Mouse (Mus musculus): ENCODE results near the gene Add3. TPM values are rescaled to one million over a fixed set of nuclear protein-coding genes. Genes with fewer than 3 reads are reported as not detected.

Gene Add3
- polyA plus RNA-seq, 1 experiment from 2014 or later, result 29.9 TPM

DNA sequence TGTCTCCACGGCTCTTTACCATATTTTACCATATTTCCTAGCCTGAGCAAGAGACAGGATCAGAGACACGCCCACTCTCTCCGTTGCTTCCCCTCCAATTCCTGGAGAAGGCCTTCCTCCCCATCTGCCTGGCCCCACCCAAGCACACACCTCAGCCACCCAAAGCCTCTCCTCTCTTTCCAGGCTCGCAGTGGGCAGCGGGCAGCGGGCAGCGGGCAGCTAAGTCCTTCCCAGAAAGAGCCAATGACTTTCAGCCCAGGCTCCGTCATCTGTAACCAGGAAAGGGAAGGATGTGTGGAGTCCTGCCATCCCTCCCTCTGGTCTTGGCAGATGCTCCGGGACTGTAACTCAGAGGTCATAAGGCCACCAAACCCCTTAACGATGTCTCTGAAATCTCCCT lies 120.0 kb downstream of the Add3 start:
- Histone ChIP-seq H3K27ac (replicated peaks) (no peak overlapping the region), H3K9me3 (no peaks in the 10 kb centered on the region), H3K4me3 (no peak overlapping the region), H3K9ac (replicated peaks) (no peak overlapping the region), H3K4me1 (0 out of 2 replicates have a peak, but pooled peaks cover 10% of the 10 kb centered on the region), H3K4me2 (replicated peaks) (no peak overlapping the region), H3K27me3 (no peaks in the 10 kb centered on the region), H3K36me3 (no peaks in the 10 kb centered on the region)
- WGBS, result 69% methylated on average over 10 of the region's 10 CpGs
- ATAC-seq (replicated peaks), result no peak

DNA sequence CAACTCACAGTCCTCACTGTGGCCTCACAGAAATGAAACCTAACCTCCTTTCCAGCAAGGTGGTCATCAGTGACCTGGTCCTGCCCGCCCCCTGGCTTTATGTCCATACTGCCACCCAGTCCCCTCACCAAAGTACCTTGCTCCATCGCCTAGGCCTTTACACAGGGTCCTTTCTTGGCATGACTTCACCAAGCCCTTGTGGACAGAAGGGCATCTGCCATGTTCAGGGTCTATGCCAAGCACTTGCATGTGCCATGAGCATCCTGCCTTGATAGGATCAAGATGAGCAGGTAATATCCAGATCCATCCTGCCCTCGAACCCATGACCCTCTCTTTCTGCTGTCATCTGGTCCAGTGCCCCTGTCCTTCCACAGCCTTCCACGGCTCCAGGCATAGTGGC lies 120.6 kb downstream of the Add3 start:
- Histone ChIP-seq H3K9ac (replicated peaks) (no peak overlapping the region), H3K36me3 (no peaks in the 10 kb centered on the region), H3K27ac (replicated peaks) (no peak overlapping the region), H3K4me2 (replicated peaks) (no peak overlapping the region), H3K4me3 (no peak overlapping the region), H3K27me3 (no peaks in the 10 kb centered on the region), H3K9me3 (no peaks in the 10 kb centered on the region), H3K4me1 (0 out of 2 replicates have a peak, but pooled peaks cover 15% of the 10 kb centered on the region)
- 93% methylated on average over 4 of the region's 4 CpGs for WGBS
- no peak for ATAC-seq (replicated peaks)

DNA sequence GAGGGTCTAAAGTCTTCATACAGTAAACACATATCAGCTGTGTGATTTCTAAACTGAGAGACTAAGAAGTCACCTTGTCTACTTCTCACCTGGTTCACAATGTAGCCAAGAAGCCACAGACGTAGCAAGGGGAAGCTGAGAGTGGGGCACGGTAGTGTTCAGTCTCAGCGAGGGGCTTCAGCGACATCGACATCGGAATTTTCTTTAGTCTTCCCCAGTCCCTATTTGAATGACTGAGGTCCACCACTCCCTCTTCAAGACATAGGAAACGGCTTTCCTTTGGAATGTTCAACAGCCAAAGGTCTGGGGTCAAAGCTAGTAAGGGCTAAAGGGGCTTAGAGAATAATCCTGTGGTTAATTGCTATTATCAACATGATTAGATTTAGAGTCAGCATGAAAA lies 121.8 kb downstream of the Add3 start:
- Histone ChIP-seq H3K4me1 (0 out of 2 replicates have a peak, but pooled peaks cover 15% of the 10 kb centered on the region), H3K27me3 (no peaks in the 10 kb centered on the region), H3K9me3 (no peaks in the 10 kb centered on the region), H3K27ac (replicated peaks) (no peak overlapping the region), H3K4me3 (no peak overlapping the region), H3K9ac (replicated peaks) (no peak overlapping the region), H3K4me2 (replicated peaks) (no peak overlapping the region), H3K36me3 (no peaks in the 10 kb centered on the region)
- ATAC-seq (replicated peaks), result no peak
- 83% methylated on average over 7 of the region's 7 CpGs for WGBS

DNA sequence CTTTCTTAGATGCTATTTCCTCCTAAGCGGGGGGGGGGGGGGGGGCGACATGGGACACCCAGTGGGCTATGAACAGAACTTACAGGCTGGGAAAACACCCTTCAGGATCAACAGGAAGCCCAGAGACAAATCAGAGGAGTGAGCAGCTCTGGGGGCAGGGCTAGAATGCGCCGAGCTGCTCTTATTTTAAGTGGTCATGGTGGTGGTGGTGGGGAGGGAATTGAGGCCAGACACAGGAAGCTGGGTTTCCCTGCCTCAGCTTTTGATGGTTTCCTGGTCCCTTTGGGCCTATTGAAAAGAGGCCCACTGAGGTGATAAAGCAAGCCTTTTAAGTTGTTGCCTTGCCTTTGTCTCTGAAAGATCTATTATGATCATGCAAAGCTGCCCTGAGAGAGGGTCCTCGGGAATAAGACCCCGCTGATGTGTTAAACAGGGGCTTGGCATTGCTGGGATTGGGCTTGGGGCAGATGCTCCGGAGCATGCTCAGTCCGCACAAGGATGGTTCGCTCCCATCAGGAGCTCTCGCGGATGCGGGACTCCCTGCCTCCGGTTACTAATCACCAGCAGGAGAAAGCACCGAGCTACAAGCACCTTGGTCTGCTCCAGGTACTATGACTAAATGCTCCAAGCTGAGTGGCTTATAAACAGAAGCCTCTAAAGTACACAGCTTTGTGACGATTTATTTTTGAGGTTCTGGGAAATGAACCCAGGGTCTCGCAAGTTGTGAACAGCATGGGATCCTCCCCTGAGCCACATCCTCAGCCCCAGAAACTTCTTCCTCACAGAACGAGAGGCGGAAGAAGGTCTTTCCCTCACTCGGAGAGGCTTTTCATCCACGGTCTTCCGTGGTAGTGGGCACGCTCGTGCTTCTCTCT lies 123.9 kb downstream of the Add3 start:
- Histone ChIP-seq H3K4me1 (0 out of 2 replicates have a peak, but pooled peaks cover 15% of the 10 kb centered on the region), H3K4me3 (no peak overlapping the region), H3K27me3 (no peaks in the 10 kb centered on the region), H3K9ac (replicated peaks) (no peak overlapping the region), H3K9me3 (no peaks in the 10 kb centered on the region), H3K27ac (replicated peaks) (no peak overlapping the region), H3K4me2 (replicated peaks) (0 out of 2 replicates have a peak overlapping the region, but pooled peaks have one; percentile 8), H3K36me3 (no peaks in the 10 kb centered on the region)
- no peak for ATAC-seq (replicated peaks)
- WGBS, result 39% methylated on average over 23 of the region's 23 CpGs

DNA sequence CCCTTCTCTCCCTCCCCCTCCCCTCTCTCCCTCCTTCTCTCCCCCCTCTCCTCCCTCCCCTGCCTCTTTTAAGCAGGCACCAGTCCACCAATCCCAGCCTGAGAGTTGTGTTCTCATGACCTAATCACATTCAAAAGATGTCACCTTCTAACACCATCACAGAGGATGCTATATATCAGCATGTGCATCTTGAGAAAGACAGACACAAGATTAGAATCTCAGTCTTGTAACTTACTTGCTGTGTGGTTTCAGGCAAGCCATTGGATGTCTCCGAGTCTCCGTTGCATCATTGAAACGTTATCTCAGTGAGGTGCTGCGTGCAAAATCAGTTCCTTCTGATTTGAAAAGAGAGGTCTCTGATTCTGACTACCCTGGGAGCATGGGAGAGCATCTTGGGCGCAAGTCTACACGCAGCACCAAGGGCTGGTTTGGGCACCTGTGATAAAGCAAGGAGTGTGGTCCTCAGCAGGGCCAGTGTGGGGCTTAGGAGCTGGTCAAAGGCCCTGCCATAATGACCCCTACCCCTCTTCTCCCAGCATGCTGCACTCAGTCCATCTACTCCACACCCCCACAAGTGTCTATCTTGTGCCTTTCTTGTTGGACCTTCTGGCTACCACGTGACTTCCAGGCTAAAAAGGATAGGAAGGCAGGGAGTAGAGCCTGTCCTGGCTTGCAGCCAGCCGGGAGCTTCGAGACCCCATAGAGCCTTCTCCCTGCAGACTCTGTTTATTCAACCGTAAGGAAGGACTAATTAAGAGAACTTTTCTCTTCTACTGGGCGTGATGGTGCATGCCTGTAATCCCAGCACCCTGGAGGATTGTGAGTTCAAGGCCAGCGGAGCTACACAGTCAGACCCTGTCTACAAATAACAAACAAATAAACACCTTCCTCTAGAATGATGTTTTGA lies 124.8 kb downstream of the Add3 start:
- Histone ChIP-seq H3K27ac (replicated peaks) (no peak overlapping the region), H3K4me2 (replicated peaks) (no peak overlapping the region), H3K4me3 (no peak overlapping the region), H3K36me3 (no peaks in the 10 kb centered on the region), H3K4me1 (0 out of 2 replicates have a peak, but pooled peaks cover 9% of the 10 kb centered on the region), H3K9ac (replicated peaks) (no peak overlapping the region), H3K27me3 (no peaks in the 10 kb centered on the region), H3K9me3 (no peaks in the 10 kb centered on the region)
- 46% methylated on average over 12 of the region's 12 CpGs for WGBS
- no peak; the same call in 1 of the 2 replicates for ATAC-seq (replicated peaks)

DNA sequence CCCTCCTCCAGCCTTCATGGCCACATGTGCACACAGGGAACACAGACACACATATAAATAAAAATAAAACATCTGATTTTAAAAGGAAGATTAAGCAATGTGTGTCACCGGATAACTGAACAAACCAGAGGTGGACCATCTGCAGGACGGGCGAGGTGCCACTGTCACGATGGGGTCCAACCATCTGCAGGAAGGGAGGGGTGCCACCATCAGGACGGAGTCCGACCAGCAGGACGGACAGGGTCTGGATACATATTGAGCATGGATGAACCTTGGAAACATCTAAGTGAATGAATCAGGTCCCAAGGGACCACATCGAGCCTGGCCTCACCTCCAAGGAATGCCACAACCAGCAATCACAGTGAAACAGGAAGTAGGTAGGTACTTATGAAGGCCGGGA lies 127.1 kb downstream of the Add3 start:
- no peak overlapping the region for H3K4me2 ChIP-seq (replicated peaks)
- H3K27me3 ChIP-seq, result no peaks in the 10 kb centered on the region
- no peak overlapping the region for H3K9ac ChIP-seq (replicated peaks)
- ATAC-seq (replicated peaks), result no peak
- H3K27ac ChIP-seq (replicated peaks), result no peak overlapping the region
- no peaks in the 10 kb centered on the region for H3K36me3 ChIP-seq
- H3K4me1 ChIP-seq, result 0 out of 2 replicates have a peak, but pooled peaks cover 9% of the 10 kb centered on the region
- 90% methylated on average over 9 of the region's 9 CpGs for WGBS
- H3K4me3 ChIP-seq, result no peak overlapping the region
- H3K9me3 ChIP-seq, result no peaks in the 10 kb centered on the region

DNA sequence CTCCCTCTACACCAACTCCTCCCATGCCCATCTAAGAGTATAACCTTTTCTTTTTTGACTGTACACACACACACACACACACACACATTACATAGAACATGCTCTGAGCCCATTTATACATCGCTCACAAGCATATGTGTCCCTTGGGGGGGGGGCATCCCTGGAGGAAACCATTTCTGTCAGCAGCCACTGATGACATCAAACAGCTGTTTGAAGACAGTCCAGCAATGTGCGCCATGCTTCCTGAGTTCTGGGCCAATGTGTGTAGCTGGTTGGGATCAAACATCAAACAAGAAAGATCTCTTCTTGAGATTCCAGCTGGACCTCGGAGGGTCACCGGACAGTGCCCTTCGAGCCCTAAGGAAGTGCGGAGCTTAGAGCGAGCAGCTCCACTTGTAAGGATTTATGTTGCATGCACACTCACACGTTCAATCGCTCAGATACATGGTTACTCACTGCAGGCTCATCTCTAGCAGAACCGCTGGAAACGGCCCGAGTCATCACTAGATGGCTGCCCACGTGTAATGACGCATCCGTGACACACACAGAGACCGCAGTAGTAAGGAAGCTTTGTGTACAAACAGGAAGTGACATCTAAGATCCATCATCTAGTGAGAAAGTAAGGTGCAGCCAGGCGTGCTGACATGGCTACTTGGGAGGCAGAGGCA lies 132.9 kb downstream of the Add3 start:
- Histone ChIP-seq H3K4me1 (no peaks in the 10 kb centered on the region), H3K4me2 (replicated peaks) (no peak overlapping the region), H3K9ac (replicated peaks) (no peak overlapping the region), H3K36me3 (no peaks in the 10 kb centered on the region), H3K9me3 (no peaks in the 10 kb centered on the region), H3K27ac (replicated peaks) (no peak overlapping the region), H3K4me3 (no peak overlapping the region), H3K27me3 (no peaks in the 10 kb centered on the region)
- no peak for ATAC-seq (replicated peaks)
- WGBS, result 93% methylated on average over 17 of the region's 17 CpGs

DNA sequence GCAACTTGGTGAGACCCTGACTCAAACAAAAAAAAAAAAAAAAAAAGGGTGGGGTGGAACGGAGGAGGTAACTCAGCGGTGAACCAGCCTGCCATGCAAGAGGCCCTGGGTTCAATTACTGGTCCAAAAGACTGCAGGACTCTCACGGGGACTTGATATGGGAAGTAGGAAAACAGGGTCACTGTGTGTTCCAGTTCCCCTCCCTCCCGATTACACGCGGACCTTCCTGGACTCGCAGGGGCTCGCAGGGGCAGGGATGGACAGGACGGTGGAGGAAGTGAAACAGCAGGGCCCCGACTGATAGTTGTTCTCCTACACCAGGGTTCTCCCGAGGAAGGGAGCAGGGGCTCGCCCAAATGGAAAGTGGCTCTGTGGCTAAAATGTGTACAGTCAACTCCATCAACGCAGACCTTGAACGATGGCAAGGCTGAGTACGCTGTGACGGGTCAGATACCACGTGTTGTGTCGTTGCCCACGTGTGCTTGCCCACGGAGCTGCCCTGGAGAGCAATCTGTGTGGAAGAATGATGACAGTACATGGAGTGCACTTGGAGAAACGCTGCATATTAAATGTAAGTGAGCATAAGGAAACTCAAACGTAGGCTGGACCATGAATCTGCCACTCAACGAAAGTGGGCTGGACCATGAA lies 133.7 kb downstream of the Add3 start:
- H3K27me3 ChIP-seq, result no peaks in the 10 kb centered on the region

DNA sequence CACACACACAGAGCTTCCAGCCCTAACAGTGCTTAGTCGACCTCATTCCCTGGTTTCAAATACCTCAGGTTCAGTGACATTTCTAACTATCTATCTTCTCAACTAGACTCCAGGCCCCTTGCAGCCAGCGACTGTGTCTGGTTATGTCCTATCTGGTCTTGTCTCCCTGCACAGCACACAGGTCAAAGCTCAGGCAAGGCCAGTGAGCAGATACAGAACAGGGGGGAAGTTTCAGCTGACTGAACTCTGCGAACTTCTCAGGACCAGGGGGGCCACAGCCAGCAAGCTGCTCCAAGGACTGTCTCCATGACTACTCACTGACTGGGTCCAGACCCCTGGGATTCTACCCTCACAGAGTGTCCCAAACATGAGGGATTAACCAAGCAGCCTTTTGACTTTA lies 135.0 kb downstream of the Add3 start:
- no peaks in the 10 kb centered on the region for H3K36me3 ChIP-seq

More for the DNA sequence above, 133.7 kb downstream of the Add3 start:
- ATAC-seq (replicated peaks), result no peak
- no peaks in the 10 kb centered on the region for H3K36me3 ChIP-seq
- no peak overlapping the region for H3K9ac ChIP-seq (replicated peaks)
- H3K27ac ChIP-seq (replicated peaks), result no peak overlapping the region
- WGBS, result 88% methylated on average over 23 of the region's 23 CpGs
- H3K4me2 ChIP-seq (replicated peaks), result no peak overlapping the region
- no peaks in the 10 kb centered on the region for H3K9me3 ChIP-seq
- H3K4me1 ChIP-seq, result no peaks in the 10 kb centered on the region
- no peak overlapping the region for H3K4me3 ChIP-seq

DNA sequence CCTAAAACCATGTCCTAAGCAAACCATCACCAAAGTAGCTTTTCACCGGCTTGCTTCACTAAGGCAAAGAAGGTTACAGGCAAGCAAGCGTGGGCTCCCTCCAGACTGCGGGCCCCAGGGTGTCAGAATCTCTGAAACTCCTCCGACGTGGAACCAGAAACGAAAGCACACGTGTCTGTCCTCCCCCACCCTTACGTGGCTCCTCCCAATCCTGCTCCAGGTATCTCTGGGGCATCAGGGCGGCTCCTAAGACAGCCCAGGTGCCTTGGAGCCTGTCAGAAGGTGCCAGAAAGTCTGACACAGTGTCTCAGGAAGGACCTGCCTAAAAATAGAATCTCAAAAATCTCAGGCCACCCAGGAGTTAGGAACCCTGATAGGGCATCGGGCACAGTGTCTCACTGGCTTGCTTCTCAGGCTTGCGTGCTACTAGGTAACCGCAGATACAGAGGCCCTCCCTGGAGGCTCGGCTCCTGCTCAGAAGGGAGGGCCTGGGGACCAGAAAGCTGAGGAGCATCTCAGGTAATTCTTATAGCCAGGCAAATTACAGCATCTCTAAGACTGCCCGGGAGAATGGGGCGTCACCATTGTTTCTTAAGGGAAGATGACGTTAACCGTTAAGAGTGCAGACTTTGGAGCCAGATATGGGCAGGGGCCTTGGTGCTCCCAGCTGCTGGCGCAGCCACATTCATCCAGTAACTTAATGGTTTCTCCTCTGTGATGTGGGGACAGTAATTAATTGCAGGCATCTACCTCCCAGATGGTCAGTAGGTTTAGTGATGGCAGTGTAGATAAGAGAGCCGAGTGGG lies 136.9 kb downstream of the Add3 start:
- no peaks in the 10 kb centered on the region for H3K9me3 ChIP-seq
- H3K27ac ChIP-seq (replicated peaks), result no peak overlapping the region
- H3K4me3 ChIP-seq, result no peak overlapping the region
- no peak for ATAC-seq (replicated peaks)
- no peaks in the 10 kb centered on the region for H3K36me3 ChIP-seq
- H3K9ac ChIP-seq (replicated peaks), result no peak overlapping the region
- H3K4me1 ChIP-seq, result peaks cover 2% of the 10 kb centered on the region; the same call in 1 of the 2 replicates
- no peak overlapping the region for H3K4me2 ChIP-seq (replicated peaks)
- H3K27me3 ChIP-seq, result no peaks in the 10 kb centered on the region
- 80% methylated on average over 19 of the region's 19 CpGs for WGBS

More for the DNA sequence above, 135.0 kb downstream of the Add3 start:
- WGBS, result 51% methylated on average over 3 of the region's 3 CpGs
- no peaks in the 10 kb centered on the region for H3K4me1 ChIP-seq
- no peaks in the 10 kb centered on the region for H3K9me3 ChIP-seq
- H3K27ac ChIP-seq (replicated peaks), result no peak overlapping the region
- H3K27me3 ChIP-seq, result no peaks in the 10 kb centered on the region
- no peak overlapping the region for H3K4me2 ChIP-seq (replicated peaks)
- H3K9ac ChIP-seq (replicated peaks), result no peak overlapping the region
- no peak for ATAC-seq (replicated peaks)
- no peak overlapping the region for H3K4me3 ChIP-seq

Measured in forebrain, embryonic 15.5 days (tissue).